ENCODE assay signal across 9 mouse cellular contexts in the genomic region with DNA sequence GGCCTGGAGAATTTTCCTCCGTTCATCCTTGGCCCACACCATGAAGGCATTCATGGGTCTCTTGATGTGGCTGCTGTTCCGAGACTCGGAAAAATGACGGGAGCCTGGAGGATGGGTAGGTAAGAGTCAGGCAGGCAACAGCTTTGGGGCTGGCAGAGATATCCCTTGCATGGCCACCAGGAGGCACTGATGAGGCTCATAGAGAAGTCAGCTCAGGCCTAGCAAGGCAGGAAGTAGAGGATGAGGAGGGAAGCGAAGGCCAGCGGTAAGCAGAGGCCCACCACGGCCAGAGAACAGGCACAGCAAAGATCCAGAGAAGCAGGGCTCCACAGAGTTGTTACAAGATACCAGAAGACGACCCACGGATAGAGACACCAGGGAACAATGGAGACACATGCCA. TPM values are rescaled to one million over a fixed set of nuclear protein-coding genes. Genes with fewer than 3 reads are reported as not detected.
DNase-seq lines count a peak whose midpoint lies in the region; ATAC-seq and TF ChIP-seq lines count a peak whose summit lies in the region.
"Had no signal": no experiment of that assay in that cellular context is flagged by ENCODE, and none has a peak within 500 bp of the region (broad histone marks: within the 10 kb centered on the region; RNA-seq: fewer than 3 reads in every experiment).

No protein-coding gene starts in this region.

- peak; percentile 73 to 90 for DNase-seq in adrenal gland, adult (ENCODE audit: inconsistent age in 2 of 2, low spot score in 1 of 2)
- DNase-seq in adrenal gland, adult 8-10 months: no peak
- peak; percentile 75 to 83 for DNase-seq in heart, postnatal 10 days
- peak; percentile 55 for DNase-seq in layer of hippocampus, adult 9-11 months
- DNase-seq in lung, postnatal 14 days: peak; percentile 87
- peak; percentile 67 for DNase-seq in right cerebral cortex, postnatal 14 days

- H3K9ac ChIP-seq in forebrain, embryonic 12.5 days: 0 out of 2 replicates have a peak overlapping the region, but pooled peaks have one; percentile 34

- peaks cover 13% of the 10 kb centered on the region; the same call in 1 of the 2 replicates for H3K27me3 ChIP-seq in forebrain, embryonic 12.5 days

- H3K4me2 ChIP-seq in forebrain, embryonic 12.5 days: peak overlapping the region; percentile 25

- peak; percentile 33 for ATAC-seq in forebrain, embryonic 12.5 days (ENCODE audit: low FRiP score)

- peak overlapping the region; percentile 14 for H3K4me3 ChIP-seq in bone marrow, adult 2 months (replicated peaks; ENCODE audit: control insufficient read depth, low read depth, low read length)
- no peak overlapping the region for H3K4me3 ChIP-seq in forebrain, embryonic 12.5 days (replicated peaks)
- H3K4me3 ChIP-seq: myocyte had no signal

- no peak for TF ChIP-seq POLR2A in bone marrow, adult 2 months (IDR thresholded peaks at IDR 0.05; ENCODE audit: borderline replicate concordance, control insufficient read depth, low read depth, low read length)

- 42% methylated on average over 9 of the region's 9 CpGs for WGBS in bone marrow, adult 2 months
- WGBS in forebrain, embryonic 12.5 days: 31% methylated on average over 9 of the region's 9 CpGs

- no peak overlapping the region for H3K27ac ChIP-seq in bone marrow, adult 2 months (ENCODE audit: control insufficient read depth, insufficient read depth, low read depth, low read length, poor library complexity)
- no peak overlapping the region for H3K27ac ChIP-seq in forebrain, embryonic 12.5 days

- intact Hi-C loops in heart, postnatal 10 days (cut with DNase I): no loop called here

- peaks cover 43% of the 10 kb centered on the region for H3K36me3 ChIP-seq in forebrain, embryonic 12.5 days (replicated peaks)

- no peaks in the 10 kb centered on the region for H3K9me3 ChIP-seq in forebrain, embryonic 12.5 days

- no peaks in the 10 kb centered on the region for H3K4me1 ChIP-seq in bone marrow, adult 2 months (ENCODE audit: control insufficient read depth, insufficient read depth, low read length)
- peaks cover 28% of the 10 kb centered on the region for H3K4me1 ChIP-seq in forebrain, embryonic 12.5 days

- peak; percentile 88 for TF ChIP-seq CTCF in bone marrow, adult 2 months (IDR thresholded peaks at IDR 0.05; ENCODE audit: control insufficient read depth, insufficient read depth, low read length)

RNA-seq across cellular contexts. Expression of gene Etnk2, which starts 22.1 kb away (rescaled TPM):
- 10 to 100 TPM in 2 of 4 experiments, 1 to 10 TPM in 2; 6.0 to 34.7 (median 13.4) TPM for total RNA-seq in adrenal gland, adult 8-10 months (2022)
- 1.3 TPM in 1 of 2 replicates, not detected in the other for polyA plus RNA-seq in bone marrow, adult 2 months (2011; ENCODE audit: insufficient read depth, insufficient read length, low replicate concordance, missing spikeins)
- polyA plus RNA-seq in forebrain, embryonic 12.5 days (2016; fragmentation: Nextera tagmentation; extraction: Ambion mirVana): 2.5 and 2.6 TPM in 2 replicates
- total RNA-seq in heart, postnatal 10 days (2021): 1 to 10 TPM in 1 of 2 experiments, under 1 TPM in 1; 0.82 to 1.1 TPM

RNA-seq across cellular contexts. Expression of gene Ren1, which starts 35.2 kb away (rescaled TPM):
- 1 to 10 TPM in 3 of 4 experiments, under 1 TPM in 1; 0.97 to 5.8 (median 4.7) TPM for total RNA-seq in adrenal gland, adult 8-10 months (2022)
- polyA plus RNA-seq in bone marrow, adult 2 months (2011; ENCODE audit: insufficient read depth, insufficient read length, low replicate concordance, missing spikeins): not detected in 2 replicates
- polyA plus RNA-seq in forebrain, embryonic 12.5 days (2016; fragmentation: Nextera tagmentation; extraction: Ambion mirVana): not detected in 2 replicates
- under 1 TPM; 0.22 TPM for total RNA-seq in heart, postnatal 10 days (2021)
- polyA plus RNA-seq: myocyte had no signal

RNA-seq across cellular contexts. Expression of gene Sox13, which starts 38.7 kb away (rescaled TPM):
- 10 to 100 TPM; 14.7 to 25.2 (median 18.0) TPM for total RNA-seq in adrenal gland, adult 8-10 months (2022)
- polyA plus RNA-seq in bone marrow, adult 2 months (2011; ENCODE audit: insufficient read depth, insufficient read length, low replicate concordance, missing spikeins): 1.1 and 3.1 TPM in 2 replicates
- polyA plus RNA-seq in forebrain, embryonic 12.5 days (2016; fragmentation: Nextera tagmentation; extraction: Ambion mirVana): 13.1 and 13.3 TPM in 2 replicates
- total RNA-seq in heart, postnatal 10 days (2021): 10 to 100 TPM; 29.6 to 33.4 TPM
